Mouse (Mus musculus) neural tube, embryonic 12.5 days (tissue): ENCODE measurements around the gene Tob1. TPM values are rescaled to one million over a fixed set of nuclear protein-coding genes. Genes with fewer than 3 reads are reported as not detected.

Source experiments
- ATAC-seq: fragments of 200-750 bp; cut with Nextera tagmentation; 2 replicates; pipeline ENCODE4 v1.8.0; 2017; ENCODE audit warnings: low read depth, mild to moderate bottlenecking, moderate TSS enrichment, moderate library complexity; ENCODE audit not compliant: low FRiP score
- H3K27ac ChIP-seq: fragments of 300-500 bp; sonication (generic); 2 replicates; pipeline ENCODE4 v1.5.1; 2016
- H3K27me3 ChIP-seq: fragments of 300-500 bp; sonication (generic); replicated peaks from 2 replicates; pipeline ENCODE4 v1.6.1; 2016; ENCODE audit warnings: mild to moderate bottlenecking
- H3K36me3 ChIP-seq: fragments of 300-500 bp; sonication (generic); 2 replicates; pipeline ENCODE4 v1.6.1; 2016; ENCODE audit warnings: mild to moderate bottlenecking
- H3K4me1 ChIP-seq: fragments of 300-500 bp; sonication (generic); 2 replicates; pipeline ENCODE4 v1.6.1; 2016
- H3K4me2 ChIP-seq: fragments of 300-500 bp; sonication (generic); replicated peaks from 2 replicates; pipeline ENCODE4 v1.6.1; 2016; ENCODE audit warnings: mild to moderate bottlenecking
- H3K4me3 ChIP-seq: fragments of 300-500 bp; sonication (generic); 2 replicates; pipeline ENCODE4 v1.5.1; 2016
- H3K9ac ChIP-seq: fragments of 300-500 bp; sonication (generic); 2 replicates; pipeline ENCODE4 v1.6.1; 2016; ENCODE audit warnings: mild to moderate bottlenecking
- H3K9me3 ChIP-seq: fragments of 300-500 bp; sonication (generic); 2 replicates; pipeline ENCODE4 v1.6.1; 2016; ENCODE audit warnings: mild to moderate bottlenecking
- whole genome bisulfite sequencing: fragments of 180-500 bp; shearing (Covaris S2); methylation state at CpG from one replicate; pipeline ENCODE4 v1.1.7; 2016; 5-methylcytosine and 5-hydroxymethylcytosine counted together
- polyA plus RNA-seq: library from polyadenylated mRNA; unstranded; fragments of >200 nt; fragmentation: Nextera tagmentation; extraction: Ambion mirVana; gene quantifications from 2 replicates; pipeline ENCODE4 v1.2.1, GENCODE M21; 2016

Gene Tob1
- polyA plus RNA-seq, 1 experiment from 2014 or later, result 43.3 TPM

- no peaks in the 10 kb centered on the region for H3K27me3 ChIP-seq
- no peak overlapping the region for H3K4me3 ChIP-seq
- 84% methylated on average over 14 of the region's 14 CpGs for WGBS
- no peak overlapping the region for H3K27ac ChIP-seq
- no peaks in the 10 kb centered on the region for H3K4me1 ChIP-seq
- no peak overlapping the region for H3K4me2 ChIP-seq
- no peak overlapping the region for H3K9ac ChIP-seq
- no peaks in the 10 kb centered on the region for H3K9me3 ChIP-seq
- no peak for ATAC-seq
- H3K36me3 ChIP-seq, result no peaks in the 10 kb centered on the region
Observed at GRCm38 (mm10) chr11:94257987-94258386, 46.7 kb downstream of the Tob1 start.

- no peak for ATAC-seq
- no peak overlapping the region for H3K4me3 ChIP-seq
- no peaks in the 10 kb centered on the region for H3K27me3 ChIP-seq
- H3K27ac ChIP-seq, result no peak overlapping the region
- no peaks in the 10 kb centered on the region for H3K36me3 ChIP-seq
- H3K9me3 ChIP-seq, result no peaks in the 10 kb centered on the region
- H3K4me1 ChIP-seq, result 0 out of 2 replicates have a peak, but pooled peaks cover 1% of the 10 kb centered on the region
- 54% methylated on average over 4 of the region's 4 CpGs for WGBS
- no peak overlapping the region for H3K4me2 ChIP-seq
- no peak overlapping the region for H3K9ac ChIP-seq
Observed at GRCm38 (mm10) chr11:94259814-94260213, 48.6 kb downstream of the Tob1 start.

- no peak for ATAC-seq
- Histone ChIP-seq H3K4me2 (no peak overlapping the region), H3K9me3 (no peaks in the 10 kb centered on the region), H3K36me3 (no peaks in the 10 kb centered on the region), H3K4me3 (no peak overlapping the region), H3K27ac (no peak overlapping the region), H3K27me3 (no peaks in the 10 kb centered on the region), H3K4me1 (peaks cover 8% of the 10 kb centered on the region; the same call in 1 of the 2 replicates), H3K9ac (no peak overlapping the region)
- 73% methylated on average over 6 of the region's 6 CpGs for WGBS
Observed at GRCm38 (mm10) chr11:94261585-94262370, 50.5 kb downstream of the Tob1 start.

Other genes starting within 250 kb of the Tob1 start
- gene Gm20390, start 243.2 kb upstream of the Tob1 start, polyA plus RNA-seq, result 346 and 367 TPM in 2 replicates
- gene Nme1, start 242.9 kb upstream of the Tob1 start, polyA plus RNA-seq, result 269 and 277 TPM in 2 replicates
- 96.2 and 100 TPM in 2 replicates for gene Spag9, start 215.4 kb upstream of the Tob1 start, polyA plus RNA-seq
- gene Wfikkn2, start 34.6 kb downstream of the Tob1 start, polyA plus RNA-seq, result 3.3 and 3.7 TPM in 2 replicates
- gene Gm21885, start 70.4 kb downstream of the Tob1 start, polyA plus RNA-seq, result not detected in 2 replicates
- 138 and 152 TPM in 2 replicates for gene Luc7l3, start 110.5 kb downstream of the Tob1 start, polyA plus RNA-seq
- 31.0 and 36.2 TPM in 2 replicates for gene Ankrd40, start 116.5 kb downstream of the Tob1 start, polyA plus RNA-seq
- 0.52 and 1.0 TPM in 2 replicates for gene Abcc3, start 181.5 kb downstream of the Tob1 start, polyA plus RNA-seq